Mouse (Mus musculus) heart, adult 18-20 months (tissue): ENCODE results near the gene Trpm7. TPM values are rescaled to one million over a fixed set of nuclear protein-coding genes. Genes with fewer than 3 reads are reported as not detected.

Source experiments
- DNase-seq, 2 experiments: peaks; one replicate each; pipeline ENCODE4 v3.0.0; 2021 to 2022; ENCODE audit warnings: mixed read lengths in 1 of 2
- long read RNA-seq, 2 experiments: library from polyadenylated mRNA; stranded (forward); transcript quantifications; one replicate each; pipeline ENCODE4 v2.0.0; 2021
- total RNA-seq, 2 experiments: library from RNA; stranded (reverse); gene quantifications; 2 replicates each; pipeline ENCODE4 v1.2.3; 2021

The Trpm7 gene
- total RNA-seq, result 10 to 100 TPM; 22.8 to 27.5 TPM
- long read RNA-seq, experiment 1, full-length matches to known transcripts, result 1 of 2 reads
- long read RNA-seq, experiment 1, partial matches to known transcripts, result 1 of 2 reads
- long read RNA-seq, experiment 1, other reads (novel, unspliced or antisense), result 0 of 2 reads
- long read RNA-seq, experiment 2, partial matches to known transcripts, result 0 of 2 reads
- long read RNA-seq, experiment 2, other reads (novel, unspliced or antisense), result 2 of 2 reads

- DNase-seq, result peak; percentile 92 to 96
Measured at GRCm38 (mm10) chr2:126875871-126876796, at the start of gene Trpm7. Trpm7 (minus strand) TSS chr2:126876230.

GRCm38 (mm10) chr2:126920358-126921060 lies 44.5 kb upstream of the Trpm7 start:
- DNase-seq, result no peak

GRCm38 (mm10) chr2:126916236-126916635 lies 40.2 kb upstream of the Trpm7 start:
- no peak for DNase-seq

GRCm38 (mm10) chr2:126914096-126914495 lies 38.1 kb upstream of the Trpm7 start:
- DNase-seq, result peak; percentile 35 to 42

- DNase-seq, result no peak
Measured at GRCm38 (mm10) chr2:126904162-126904561, 28.1 kb upstream of the Trpm7 start.

- peak; percentile 68 to 75 for DNase-seq
Measured at GRCm38 (mm10) chr2:126897511-126897910, 21.5 kb upstream of the Trpm7 start.

- DNase-seq, result no peak
Measured at GRCm38 (mm10) chr2:126896941-126897340, 20.9 kb upstream of the Trpm7 start.

- no peak for DNase-seq
Measured at GRCm38 (mm10) chr2:126894245-126894644, 18.2 kb upstream of the Trpm7 start.

GRCm38 (mm10) chr2:126892316-126892715 lies 16.3 kb upstream of the Trpm7 start:
- no peak for DNase-seq

- DNase-seq, result peak in 1 of 2 experiments; percentile 19
Measured at GRCm38 (mm10) chr2:126891743-126892142, 15.7 kb upstream of the Trpm7 start.

GRCm38 (mm10) chr2:126887141-126887540 lies 11.1 kb upstream of the Trpm7 start:
- peak in 1 of 2 experiments; percentile 10 for DNase-seq

- DNase-seq, result peak in 1 of 2 experiments; percentile 10
Measured at GRCm38 (mm10) chr2:126885871-126886270, 9.8 kb upstream of the Trpm7 start.

GRCm38 (mm10) chr2:126882711-126883110 lies 6.7 kb upstream of the Trpm7 start:
- DNase-seq, result peak in 1 of 2 experiments; percentile 25

- no peak for DNase-seq
Measured at GRCm38 (mm10) chr2:126877991-126878390, 2.0 kb upstream of the Trpm7 start.

GRCm38 (mm10) chr2:126875516-126875835 lies 554 bp downstream of the Trpm7 start:
- peak; percentile 42 to 73 for DNase-seq

GRCm38 (mm10) chr2:126874809-126875515 lies 1.1 kb downstream of the Trpm7 start:
- DNase-seq, result peak in 1 of 2 experiments; percentile 48

- DNase-seq, result no peak
Measured at GRCm38 (mm10) chr2:126866301-126866700, 9.7 kb downstream of the Trpm7 start.

- DNase-seq, result peak in 1 of 2 experiments; percentile 10
Measured at GRCm38 (mm10) chr2:126865501-126866199, 10.4 kb downstream of the Trpm7 start.

GRCm38 (mm10) chr2:126865026-126865425 lies 11.0 kb downstream of the Trpm7 start:
- DNase-seq, result no peak

- DNase-seq, result no peak
Measured at GRCm38 (mm10) chr2:126844751-126845150, 31.3 kb downstream of the Trpm7 start.

GRCm38 (mm10) chr2:126838848-126839247 lies 37.2 kb downstream of the Trpm7 start:
- DNase-seq, result peak; percentile 16 to 20
